Mouse (Mus musculus): Measurements from ENCODE around the gene Gm49352. TPM values are rescaled to one million over a fixed set of nuclear protein-coding genes. Genes with fewer than 3 reads are reported as not detected.

The Gm49352 gene
- not detected in 2 replicates for polyA plus RNA-seq (2015; fragmentation: Nextera tagmentation; extraction: Ambion mirVana)

DNA sequence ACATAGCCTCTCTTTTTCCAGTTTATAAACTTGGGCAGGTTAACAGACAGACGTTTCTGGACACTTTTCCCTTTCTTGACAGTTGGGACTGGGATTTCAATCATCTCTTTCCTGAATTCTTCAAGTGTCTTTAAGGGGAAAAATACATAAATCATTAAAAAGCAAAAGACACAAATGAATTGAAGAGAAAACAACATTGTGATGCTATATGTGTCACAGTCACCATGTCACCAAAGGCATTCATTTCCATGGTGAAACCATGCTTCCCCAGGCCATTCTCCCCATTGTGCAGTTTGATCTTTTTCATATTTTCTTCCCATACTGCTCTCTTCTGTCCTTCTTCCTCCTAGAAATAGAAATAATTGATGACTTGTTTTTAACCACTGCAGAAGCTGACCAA lies at the start of gene Gm49352:
Gm49352 (minus strand) TSS at position 101 of the 400 bp plus-strand sequence.

DNA sequence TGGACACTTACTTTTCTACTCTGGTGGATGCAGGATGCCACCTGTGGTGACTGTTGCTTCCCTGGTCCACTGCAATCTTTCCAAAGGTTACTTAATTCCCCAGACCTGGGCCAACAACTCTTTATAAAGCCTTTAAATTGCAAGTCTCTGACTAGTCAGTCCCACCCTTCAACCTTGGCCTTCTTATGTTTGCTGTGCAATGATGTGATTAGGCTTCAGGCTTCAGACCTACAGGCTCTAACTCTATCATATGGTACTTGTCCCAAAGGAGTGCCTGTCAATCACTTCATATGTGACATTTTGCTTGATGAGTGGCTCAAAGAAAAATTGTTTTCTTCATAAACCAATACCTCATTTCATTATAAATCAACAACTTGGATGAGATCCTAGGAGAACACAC lies 2.1 kb upstream of the Gm49352 start, which contains the start of gene Cts3:
Cts3 (minus strand) TSS at position 101 of the 400 bp plus-strand sequence.

DNA sequence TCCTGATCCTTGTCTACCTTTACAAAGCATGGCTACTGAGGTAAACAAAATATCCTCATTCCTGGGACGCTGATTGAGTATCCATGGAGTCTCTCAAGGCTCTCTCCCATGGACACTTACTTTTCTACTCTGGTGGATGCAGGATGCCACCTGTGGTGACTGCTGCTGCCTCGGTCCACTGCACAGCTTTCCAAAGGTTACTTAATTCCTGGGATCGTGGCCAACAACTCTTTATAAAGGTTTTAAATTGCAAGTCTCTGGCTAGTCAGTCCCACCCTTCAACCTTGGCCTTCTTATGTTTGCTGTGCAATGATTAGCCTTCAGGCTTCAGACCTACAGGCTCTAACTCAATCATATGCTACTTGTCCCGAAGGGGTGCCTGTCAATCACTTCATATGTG lies 26.3 kb downstream of the Gm49352 start, which contains the start of gene Ctsm:
Ctsm (minus strand) TSS at position 209 of the 400 bp plus-strand sequence.

Other genes starting within 250 kb of the Gm49352 start
- not detected in 2 replicates for gene Cts7, start 210.0 kb downstream of the Gm49352 start, polyA plus RNA-seq (2015; fragmentation: Nextera tagmentation; extraction: Ambion mirVana)
- not detected in 2 replicates for gene Ctsm, start 26.3 kb downstream of the Gm49352 start, polyA plus RNA-seq (2015; fragmentation: Nextera tagmentation; extraction: Ambion mirVana)
- gene Cts3, start 2.0 kb upstream of the Gm49352 start, polyA plus RNA-seq (2015; fragmentation: Nextera tagmentation; extraction: Ambion mirVana): not detected in 2 replicates